Mouse (Mus musculus) hindbrain, embryonic 15.5 days (tissue): ENCODE results near the gene Hcfc1r1. TPM values are rescaled to one million over a fixed set of nuclear protein-coding genes. Genes with fewer than 3 reads are reported as not detected.

Source experiments
- polyA plus RNA-seq: library from polyadenylated mRNA; unstranded; fragments of >200 nt; fragmentation: Nextera tagmentation; extraction: Ambion mirVana; gene quantifications from 2 replicates; pipeline ENCODE4 v1.2.1, GENCODE M21; 2015

Gene Hcfc1r1
- polyA plus RNA-seq, 1 experiment from 2014 or later, result 138 TPM

Other genes with a start within 250 kb of the Hcfc1r1 start
- not detected in 2 replicates for gene Vmn2r117, start 193.9 kb upstream of the Hcfc1r1 start, polyA plus RNA-seq
- 17.3 and 19.8 TPM in 2 replicates for gene Zfp213, start 109.4 kb upstream of the Hcfc1r1 start, polyA plus RNA-seq
- gene Zfp13, start 74.1 kb upstream of the Hcfc1r1 start, polyA plus RNA-seq, result 24.3 and 29.3 TPM in 2 replicates
- 0.05 and 0.25 TPM in 2 replicates for gene Zscan10, start 72.7 kb upstream of the Hcfc1r1 start, polyA plus RNA-seq
- gene Mmp25, start 28.3 kb upstream of the Hcfc1r1 start, polyA plus RNA-seq, result 1.7 TPM in 2 replicates
- gene Bicdl2, start 13.1 kb upstream of the Hcfc1r1 start, polyA plus RNA-seq, result 0.13 TPM in 1 of 2 replicates, not detected in the other
- gene Thoc6, start 286 bp downstream of the Hcfc1r1 start, polyA plus RNA-seq, result 40.5 and 43.5 TPM in 2 replicates
- 3.3 and 5.3 TPM in 2 replicates for gene Tnfrsf12a, start 3.9 kb downstream of the Hcfc1r1 start, polyA plus RNA-seq
- gene Cldn6, start 5.7 kb downstream of the Hcfc1r1 start, polyA plus RNA-seq, result 0.38 and 0.66 TPM in 2 replicates
- 1.2 and 1.8 TPM in 2 replicates for gene Cldn9, start 10.4 kb downstream of the Hcfc1r1 start, polyA plus RNA-seq
- gene 1520401A03Rik, start 49.2 kb downstream of the Hcfc1r1 start, polyA plus RNA-seq, result 0.13 and 0.41 TPM in 2 replicates
- gene Pkmyt1, start 52.7 kb downstream of the Hcfc1r1 start, polyA plus RNA-seq, result 19.8 and 21.8 TPM in 2 replicates
- 67.0 and 75.2 TPM in 2 replicates for gene Paqr4, start 67.3 kb downstream of the Hcfc1r1 start, polyA plus RNA-seq
- 1.5 TPM in 2 replicates for gene Kremen2, start 72.2 kb downstream of the Hcfc1r1 start, polyA plus RNA-seq
- 204 and 209 TPM in 2 replicates for gene Flywch1, start 98.0 kb downstream of the Hcfc1r1 start, polyA plus RNA-seq
- gene Flywch2, start 112.5 kb downstream of the Hcfc1r1 start, polyA plus RNA-seq, result 79.4 and 83.9 TPM in 2 replicates
- 480 and 502 TPM in 2 replicates for gene Srrm2, start 116.9 kb downstream of the Hcfc1r1 start, polyA plus RNA-seq
- 1,257 and 1,293 TPM in 2 replicates for gene Elob, start 155.5 kb downstream of the Hcfc1r1 start, polyA plus RNA-seq
- 0.17 and 0.35 TPM in 2 replicates for gene Prss33, start 162.5 kb downstream of the Hcfc1r1 start, polyA plus RNA-seq
- not detected in 2 replicates for gene Prss32, start 170.3 kb downstream of the Hcfc1r1 start, polyA plus RNA-seq
- gene Prss41, start 170.6 kb downstream of the Hcfc1r1 start, polyA plus RNA-seq, result 1.3 and 1.8 TPM in 2 replicates
- not detected in 2 replicates for gene Prss21, start 194.5 kb downstream of the Hcfc1r1 start, polyA plus RNA-seq
- gene Dcpp1, start 207.3 kb downstream of the Hcfc1r1 start, polyA plus RNA-seq, result not detected in 2 replicates
- gene Dcpp2, start 207.3 kb downstream of the Hcfc1r1 start, polyA plus RNA-seq, result not detected in 2 replicates
- gene Dcpp3, start 243.9 kb downstream of the Hcfc1r1 start, polyA plus RNA-seq, result not detected in 2 replicates